Mouse (Mus musculus) splenic B cell, adult 2 months (primary cell): Measurements from ENCODE around the gene Gm128.

ENCODE experiments used
- DNase-seq: peaks from one replicate; pipeline ENCODE4 v3.0.0-alpha.2; 2011; ENCODE audit warnings: low read depth, low spot score
- H3K27me3 ChIP-seq: 2 replicates; pipeline ENCODE4 v1.6.1; 2012; ENCODE audit warnings: mild to moderate bottlenecking, low read length, moderate library complexity, mixed read lengths; ENCODE audit not compliant: control insufficient read depth, poor library complexity, insufficient read depth, severe bottlenecking
- H3K36me3 ChIP-seq: 2 replicates; pipeline ENCODE4 v1.6.1; 2012; ENCODE audit warnings: mild to moderate bottlenecking, low read length, moderate library complexity, mixed read lengths; ENCODE audit not compliant: control insufficient read depth, poor library complexity, insufficient read depth, severe bottlenecking

Gm128 gene

DNA sequence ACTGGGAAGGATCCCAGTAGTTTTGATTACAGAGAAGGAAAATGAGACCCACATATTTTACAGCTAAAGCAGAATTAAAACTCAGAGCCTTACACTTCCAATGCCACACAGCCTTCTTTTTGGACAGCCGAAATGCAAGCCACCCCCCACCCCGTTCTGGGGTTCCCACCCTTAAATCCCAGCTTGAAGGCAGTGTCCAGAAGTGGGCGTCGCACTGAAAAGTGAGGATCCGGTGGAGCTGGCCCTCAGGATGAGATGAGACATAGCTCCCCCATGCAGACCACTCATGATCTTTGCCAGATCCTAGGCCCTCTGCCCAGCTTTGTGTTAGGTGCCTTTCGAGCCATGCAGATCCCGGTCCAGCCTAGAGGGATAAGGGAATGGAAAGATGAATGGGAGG is at the start of gene Gm128:
Gm128 (minus strand) TSS at position 101 of the 400 bp plus-strand sequence.
- no peak for DNase-seq
- no peaks in the 10 kb centered on the region for H3K27me3 ChIP-seq
- no peaks in the 10 kb centered on the region for H3K36me3 ChIP-seq

DNA sequence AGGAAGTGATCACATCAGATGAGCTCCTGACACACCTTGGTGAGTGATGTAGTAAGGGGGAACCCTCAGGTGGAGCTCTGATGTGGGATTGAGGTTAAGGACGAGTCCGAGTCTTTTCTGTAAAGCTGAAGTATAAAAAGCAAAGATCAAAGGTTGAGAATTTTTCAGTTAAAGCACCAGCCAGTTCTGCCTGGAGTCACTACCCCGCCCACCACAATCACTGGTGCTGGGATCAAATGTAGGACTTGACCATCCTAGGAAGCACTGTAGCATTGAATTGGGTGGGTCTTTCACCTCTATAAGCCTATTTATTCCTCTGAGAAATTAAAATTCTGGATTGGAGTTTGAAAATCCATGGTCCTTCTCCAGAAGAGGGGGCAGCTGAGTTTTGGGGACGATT is 49.6 kb upstream of the Gm128 start:
- no peaks in the 10 kb centered on the region for H3K27me3 ChIP-seq
- no peak for DNase-seq
- H3K36me3 ChIP-seq, result peaks cover 4% of the 10 kb centered on the region

DNA sequence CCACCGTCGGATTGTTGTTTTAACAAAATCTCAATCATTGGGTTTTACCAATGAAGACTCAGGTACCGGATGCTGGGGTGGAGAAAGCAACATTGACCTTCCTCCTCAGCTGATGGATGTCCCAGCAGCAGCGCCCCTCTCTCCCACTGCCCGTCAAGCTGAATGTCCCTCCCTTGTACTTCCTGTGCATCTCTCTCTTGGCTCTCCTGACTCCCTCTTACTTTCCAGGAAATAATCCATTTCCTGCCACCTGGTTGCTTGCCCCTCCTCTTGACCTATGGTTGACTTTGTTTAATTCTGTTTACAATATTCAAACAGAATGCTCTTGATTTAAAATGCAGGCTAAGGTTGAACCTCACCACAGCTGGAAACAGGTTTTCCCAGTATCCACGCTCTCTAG is 48.8 kb upstream of the Gm128 start:
- Histone ChIP-seq H3K36me3 (peaks cover 4% of the 10 kb centered on the region), H3K27me3 (no peaks in the 10 kb centered on the region)
- no peak for DNase-seq

DNA sequence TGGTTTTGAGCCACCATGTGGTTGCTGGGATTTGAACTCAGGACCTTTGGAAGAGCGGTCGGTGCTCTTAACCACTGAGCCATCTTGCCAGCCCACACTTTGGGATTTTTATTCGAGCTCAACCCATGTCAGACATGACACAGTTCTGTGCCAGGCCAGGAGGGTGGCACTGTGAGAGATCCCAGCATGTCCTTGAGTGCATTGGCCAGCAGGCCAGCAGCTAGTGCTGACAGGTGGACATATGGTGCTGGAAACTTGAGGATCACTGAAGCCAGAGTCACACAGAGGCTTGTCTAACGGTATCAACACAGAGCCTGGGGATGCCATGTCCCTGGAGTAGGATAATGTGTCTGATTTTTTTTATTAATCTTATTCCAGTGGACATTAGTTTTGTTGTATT is 48.0 kb upstream of the Gm128 start:
- H3K36me3 ChIP-seq, result peaks cover 4% of the 10 kb centered on the region
- DNase-seq, result no peak
- H3K27me3 ChIP-seq, result no peaks in the 10 kb centered on the region

DNA sequence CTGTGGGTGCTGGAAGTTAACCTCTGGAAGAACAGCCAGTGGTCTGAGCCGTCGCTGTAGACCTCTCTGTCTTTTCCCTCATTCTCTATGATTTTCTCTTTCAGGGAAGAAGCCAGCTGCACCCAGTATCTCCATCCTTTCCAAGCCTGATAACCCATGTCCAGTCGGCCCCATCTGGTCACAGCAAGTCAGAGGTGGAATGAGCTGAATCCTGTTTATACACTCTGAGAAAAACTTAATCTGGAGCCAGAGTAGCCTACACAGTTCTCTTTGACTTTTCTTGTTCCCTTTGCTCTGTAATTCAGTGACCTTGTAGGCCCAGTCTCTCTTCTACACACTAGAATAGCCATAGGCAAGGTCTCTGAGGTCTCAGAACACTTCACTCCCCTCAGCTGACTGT is 46.1 kb upstream of the Gm128 start:
- no peak for DNase-seq
- H3K27me3 ChIP-seq, result no peaks in the 10 kb centered on the region
- peaks cover 2% of the 10 kb centered on the region; the same call in 1 of the 2 replicates for H3K36me3 ChIP-seq

DNA sequence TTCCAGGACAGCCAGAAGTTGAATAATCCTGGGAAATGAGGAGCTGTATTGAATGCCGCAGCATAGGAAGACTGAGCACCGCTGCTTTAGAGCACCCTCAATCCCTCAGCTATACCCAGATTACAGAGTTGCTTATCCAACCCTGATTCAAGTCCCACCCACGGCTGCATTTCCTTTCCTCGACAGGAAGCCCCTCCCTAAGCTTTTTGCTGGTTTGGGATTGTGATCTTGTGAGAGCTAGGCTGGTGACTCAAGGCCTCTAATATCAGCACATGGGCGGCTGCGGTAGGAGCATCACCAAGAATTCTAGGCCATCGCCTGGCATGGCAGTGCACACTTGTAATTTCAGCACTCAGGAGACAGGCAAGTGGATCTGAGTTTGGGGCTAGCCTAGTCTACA is 45.1 kb upstream of the Gm128 start:
- peaks cover 2% of the 10 kb centered on the region; the same call in 1 of the 2 replicates for H3K36me3 ChIP-seq
- no peaks in the 10 kb centered on the region for H3K27me3 ChIP-seq
- DNase-seq, result no peak

DNA sequence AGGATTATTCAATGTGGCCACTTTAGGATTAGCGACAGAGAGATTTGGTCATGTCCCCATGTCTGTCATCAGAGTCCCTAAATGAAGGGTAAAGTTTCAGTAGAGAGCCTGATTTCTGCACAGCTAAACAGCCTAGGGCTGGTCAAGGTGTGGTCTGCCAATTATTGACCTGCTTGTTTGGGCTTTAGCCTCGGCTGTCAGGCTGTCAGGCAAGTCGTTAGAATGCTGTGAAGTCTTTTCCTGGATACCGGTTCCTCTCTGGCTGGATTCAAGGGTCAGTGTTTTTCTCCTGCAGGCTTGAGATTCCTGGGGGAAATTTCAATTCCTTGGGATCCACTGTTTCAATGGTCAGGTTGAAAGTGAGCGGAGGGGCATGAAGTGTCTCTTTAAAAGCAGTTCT is 44.6 kb upstream of the Gm128 start:
- no peak for DNase-seq
- H3K36me3 ChIP-seq, result peaks cover 2% of the 10 kb centered on the region; the same call in 1 of the 2 replicates

DNA sequence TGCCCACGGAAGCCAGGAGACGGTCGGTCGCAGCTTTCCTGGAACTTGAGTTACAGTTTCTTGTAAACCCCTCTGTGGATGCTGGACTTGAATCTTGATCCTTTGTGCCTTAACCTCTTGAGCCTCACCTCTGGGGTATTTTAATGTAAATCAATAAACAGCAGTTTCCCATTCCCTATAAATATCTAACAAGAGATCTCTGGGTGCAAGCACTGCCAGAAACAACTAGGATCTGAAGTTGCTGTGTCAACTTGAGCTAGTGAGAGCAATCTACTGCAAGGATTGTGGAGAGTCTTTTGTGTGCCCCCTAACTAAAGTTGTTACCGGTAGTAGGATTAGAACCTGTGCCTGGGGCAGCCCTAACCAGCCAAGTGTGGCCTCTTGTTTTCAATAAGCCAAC is 44.0 kb upstream of the Gm128 start:
- H3K36me3 ChIP-seq, result peaks cover 2% of the 10 kb centered on the region; the same call in 1 of the 2 replicates
- H3K27me3 ChIP-seq, result no peaks in the 10 kb centered on the region
- no peak for DNase-seq

More for the DNA sequence above, 44.6 kb upstream of the Gm128 start:
- no peaks in the 10 kb centered on the region for H3K27me3 ChIP-seq

DNA sequence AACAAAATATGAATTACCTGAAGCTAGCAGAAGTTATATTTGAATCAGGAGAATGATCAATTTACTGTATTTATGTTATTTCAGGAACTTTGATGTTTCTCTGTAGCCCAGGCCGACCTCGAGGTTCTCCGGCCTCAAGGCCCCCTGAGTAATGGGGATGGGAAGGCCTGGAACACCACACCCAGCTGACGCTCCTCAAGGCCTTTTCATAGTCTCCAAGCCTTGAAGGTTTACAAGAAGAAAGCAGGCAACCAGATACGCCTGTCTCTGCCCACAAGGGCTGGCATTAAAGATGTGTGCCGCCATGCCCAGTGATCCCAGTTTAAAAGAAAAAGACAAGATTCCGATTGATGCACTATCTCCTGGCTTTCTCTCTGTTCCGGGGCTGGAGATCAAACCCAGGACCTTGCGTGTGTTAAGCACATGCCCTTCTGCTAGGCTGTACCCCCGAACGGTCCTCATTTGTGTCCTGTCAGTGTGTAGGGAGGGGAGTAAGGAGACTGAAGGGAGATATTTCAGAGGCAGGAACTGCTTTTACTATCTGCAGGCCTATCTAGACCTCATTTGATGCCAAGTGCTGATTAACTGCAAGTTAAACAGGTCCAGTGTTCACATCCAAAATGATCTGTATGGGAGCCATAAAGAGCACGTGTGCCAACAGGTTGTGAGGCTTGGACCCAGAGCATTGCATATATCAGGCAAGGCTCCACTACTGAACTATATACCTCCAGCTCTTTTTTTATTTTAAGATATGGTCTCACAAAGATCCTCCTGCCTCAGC is 43.3 kb upstream of the Gm128 start:
- no peak for DNase-seq
- Histone ChIP-seq H3K27me3 (no peaks in the 10 kb centered on the region), H3K36me3 (peaks cover 2% of the 10 kb centered on the region; the same call in 1 of the 2 replicates)

DNA sequence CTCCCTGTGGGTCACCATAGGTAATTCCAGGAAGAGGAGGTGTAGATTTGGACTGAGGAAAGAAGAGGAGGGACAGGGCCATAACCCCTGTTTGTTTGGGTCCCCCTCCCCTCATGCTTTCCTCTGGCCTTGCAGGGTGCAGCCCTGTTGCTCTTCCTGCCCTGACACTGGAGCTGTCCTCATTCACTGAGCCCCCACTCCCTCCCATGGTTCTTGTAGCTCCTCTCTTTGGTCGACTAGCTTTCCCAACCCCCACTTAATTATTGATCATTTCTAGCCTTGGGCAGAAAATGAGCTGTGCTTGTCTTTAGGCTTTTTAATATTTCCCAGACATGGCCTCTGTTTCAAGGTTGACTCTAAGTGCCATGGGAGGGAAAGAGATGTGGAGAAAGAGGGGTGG is 42.7 kb upstream of the Gm128 start:
- no peak for DNase-seq
- H3K27me3 ChIP-seq, result no peaks in the 10 kb centered on the region
- H3K36me3 ChIP-seq, result 0 out of 2 replicates have a peak, but pooled peaks cover 2% of the 10 kb centered on the region

DNA sequence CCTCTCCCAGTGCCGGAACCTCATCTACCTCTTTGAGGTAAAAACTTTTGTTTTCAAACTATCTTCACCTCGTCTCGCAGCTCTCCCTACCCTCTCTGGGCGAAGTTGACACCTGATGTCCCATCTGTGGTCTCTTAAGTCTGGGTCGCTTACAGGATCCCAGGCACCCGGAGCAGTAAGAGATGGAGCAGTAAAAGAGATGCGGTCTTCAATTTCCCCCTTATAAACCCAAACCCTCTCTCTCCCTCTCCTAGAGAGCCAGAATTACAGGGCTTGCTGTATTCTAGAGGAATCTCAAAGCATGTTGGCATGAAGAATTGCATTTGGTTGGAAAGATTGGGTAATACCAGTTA is 42.2 kb upstream of the Gm128 start:
- H3K27me3 ChIP-seq, result no peaks in the 10 kb centered on the region

DNA sequence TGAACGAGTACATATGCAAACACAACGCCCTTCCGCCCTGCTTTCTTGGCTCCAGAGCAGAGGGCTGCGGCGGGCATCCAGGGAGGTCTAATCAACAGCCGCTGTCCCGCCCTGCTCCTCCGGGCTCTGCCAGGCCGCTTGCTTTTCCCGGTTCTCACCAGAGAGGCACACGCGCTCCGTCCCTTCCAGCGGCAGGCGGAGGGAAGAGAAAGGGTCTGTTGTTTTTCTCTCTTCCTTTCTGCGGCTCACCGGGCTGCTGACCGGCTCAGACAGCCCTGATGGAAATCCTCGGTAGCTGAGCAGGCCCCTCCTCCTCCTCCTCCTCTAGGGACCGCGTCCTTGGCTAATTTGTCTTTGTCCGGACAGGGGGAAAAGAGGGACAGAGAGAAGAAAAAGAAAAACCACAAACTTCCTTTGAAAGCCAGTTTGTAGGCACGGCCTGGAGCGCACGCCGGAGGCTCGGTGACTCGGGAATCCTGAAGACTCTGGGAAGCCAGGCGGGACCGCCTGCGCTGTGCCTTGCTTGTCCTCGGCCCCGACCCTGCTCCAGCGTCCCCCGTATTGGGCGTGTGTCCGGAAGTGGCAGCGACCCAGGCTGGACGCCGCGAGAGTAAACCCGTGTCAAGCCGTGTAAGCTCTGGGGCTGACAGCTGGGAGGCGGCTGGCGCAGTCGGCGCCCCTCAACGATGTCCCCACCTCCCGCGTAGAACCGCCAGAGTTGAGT is 41.6 kb upstream of the Gm128 start:
- DNase-seq, result peak; percentile 38
- no peaks in the 10 kb centered on the region for H3K27me3 ChIP-seq
- H3K36me3 ChIP-seq, result no peaks in the 10 kb centered on the region

More for the DNA sequence above, 42.2 kb upstream of the Gm128 start:
- no peaks in the 10 kb centered on the region for H3K36me3 ChIP-seq
- DNase-seq, result no peak

DNA sequence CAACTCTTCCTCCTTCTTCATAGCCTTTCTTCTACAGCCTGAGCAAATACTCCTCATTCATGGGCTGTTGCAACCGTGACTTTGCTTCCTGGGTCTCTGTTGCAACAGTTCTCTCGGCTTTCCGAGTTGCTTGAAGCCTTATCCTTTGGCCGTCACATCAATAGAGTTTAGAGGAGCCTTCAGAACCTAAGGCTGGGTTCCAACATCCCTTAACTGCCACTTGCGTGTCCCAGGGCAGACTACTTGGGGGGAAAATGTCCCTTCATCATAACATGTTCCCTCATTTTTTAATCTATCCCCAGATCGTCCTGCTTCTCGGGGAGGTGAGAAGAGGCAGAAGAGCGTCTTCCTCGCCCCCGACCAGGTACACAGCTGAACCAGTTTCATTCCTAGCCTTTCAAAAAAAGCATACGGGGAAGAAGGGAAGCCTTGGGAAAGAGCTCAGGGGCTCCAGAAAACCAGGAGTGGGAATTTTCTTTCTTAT is 41.0 kb upstream of the Gm128 start:
- Histone ChIP-seq H3K27me3 (no peaks in the 10 kb centered on the region), H3K36me3 (no peaks in the 10 kb centered on the region)
- peak; percentile 58 for DNase-seq

DNA sequence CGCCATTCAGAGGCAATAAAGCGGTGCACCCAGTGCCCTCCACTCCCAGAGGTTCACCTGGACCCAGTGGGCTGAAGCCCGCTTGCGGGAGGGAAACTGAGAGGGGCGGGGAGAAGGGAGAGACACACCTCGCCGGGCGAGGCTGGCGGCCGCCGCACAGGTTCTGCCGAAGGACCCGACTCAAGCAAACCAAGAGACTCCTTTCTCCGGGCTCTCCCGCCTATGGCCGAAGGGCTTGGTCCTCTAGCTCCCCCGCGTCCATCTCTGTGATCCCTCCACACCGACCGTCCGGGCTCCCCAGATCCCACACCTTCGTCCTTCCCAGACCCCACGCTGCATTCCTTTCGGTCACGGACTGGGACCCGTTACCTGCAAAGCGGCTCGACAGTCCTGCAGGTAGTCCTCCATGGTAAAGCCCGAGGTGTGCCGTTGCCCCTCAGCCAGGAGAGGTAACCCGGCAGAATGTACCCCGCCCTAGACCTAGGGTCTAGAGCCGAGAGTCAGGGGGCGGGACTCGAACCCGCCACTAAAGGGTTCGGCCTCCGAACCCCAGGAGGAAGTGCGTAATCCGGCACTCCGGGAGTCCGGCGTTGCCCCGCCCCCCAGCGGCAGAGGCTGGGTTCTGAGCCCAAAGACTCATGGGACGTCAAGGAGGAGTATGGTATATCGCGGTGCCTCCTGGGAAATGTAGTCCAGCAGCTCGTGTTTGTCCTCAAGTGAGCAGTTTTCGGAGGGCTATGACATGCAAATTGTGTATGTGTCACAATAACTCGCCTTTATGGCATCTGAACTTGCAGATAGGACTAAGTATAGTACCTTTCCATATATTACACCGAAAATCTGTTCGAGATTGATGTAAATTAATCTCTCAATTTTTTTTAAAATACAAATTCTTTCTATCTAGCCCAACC is 40.1 kb upstream of the Gm128 start, which contains the start of the genes Mindy1 and Prune1:
Mindy1 (plus strand) TSS at position 130 of the 911 bp plus-strand sequence.
Prune1 (minus strand) TSS at position 861 of the 911 bp plus-strand sequence.
- H3K27me3 ChIP-seq, result no peaks in the 10 kb centered on the region
- peak; percentile 99 for DNase-seq
- H3K36me3 ChIP-seq, result no peaks in the 10 kb centered on the region
